Mouse (Mus musculus) kidney, embryonic 15.5 days (tissue): ENCODE results near the gene Spaca4. TPM values are rescaled to one million over a fixed set of nuclear protein-coding genes. Genes with fewer than 3 reads are reported as not detected.

ENCODE experiments used
- ATAC-seq: fragments of 200-750 bp; cut with Nextera tagmentation; replicated peaks from 2 replicates; pipeline ENCODE4 v1.8.0; 2017; ENCODE audit warnings: moderate TSS enrichment; ENCODE audit not compliant: low FRiP score
- H3K27ac ChIP-seq: fragments of 300-500 bp; sonication (generic); 2 replicates; pipeline ENCODE4 v1.5.1; 2015; ENCODE audit warnings: mild to moderate bottlenecking, inconsistent platforms
- H3K27me3 ChIP-seq: fragments of 300-500 bp; sonication (generic); 2 replicates; pipeline ENCODE4 v1.6.1; 2015; ENCODE audit warnings: inconsistent platforms
- H3K36me3 ChIP-seq: fragments of 300-500 bp; sonication (generic); 2 replicates; pipeline ENCODE4 v1.6.1; 2015; ENCODE audit warnings: inconsistent platforms
- H3K4me1 ChIP-seq: fragments of 300-500 bp; sonication (generic); 2 replicates; pipeline ENCODE4 v1.6.1; 2015; ENCODE audit warnings: inconsistent platforms
- H3K4me2 ChIP-seq: fragments of 300-500 bp; sonication (generic); 2 replicates; pipeline ENCODE4 v1.6.1; 2015; ENCODE audit warnings: moderate library complexity, mild to moderate bottlenecking, inconsistent platforms
- H3K4me3 ChIP-seq: fragments of 300-500 bp; sonication (generic); replicated peaks from 2 replicates; pipeline ENCODE4 v1.5.1; 2015; ENCODE audit warnings: mild to moderate bottlenecking, inconsistent platforms
- H3K9ac ChIP-seq: fragments of 300-500 bp; sonication (generic); 2 replicates; pipeline ENCODE4 v1.6.1; 2015; ENCODE audit warnings: mild to moderate bottlenecking, inconsistent platforms
- H3K9me3 ChIP-seq: fragments of 300-500 bp; sonication (generic); replicated peaks from 2 replicates; pipeline ENCODE4 v1.6.1; 2016; ENCODE audit warnings: inconsistent platforms
- WGBS: fragments of 180-500 bp; shearing (Covaris S2); methylation state at CpG from one replicate; pipeline ENCODE4 v1.1.7; 2015; ENCODE audit warnings: mixed read lengths; 5-methylcytosine and 5-hydroxymethylcytosine counted together
- polyA plus RNA-seq: library from polyadenylated mRNA; unstranded; fragments of >200 nt; fragmentation: Nextera tagmentation; extraction: Ambion mirVana; gene quantifications from 2 replicates; pipeline ENCODE4 v1.2.1, GENCODE M21; 2015

Gene Spaca4
- polyA plus RNA-seq, 1 experiment from 2014 or later: not detected

- no peak overlapping the region for H3K4me3 ChIP-seq
- H3K36me3 ChIP-seq: no peaks in the 10 kb centered on the region
- H3K4me1 ChIP-seq: peaks cover 67% of the 10 kb centered on the region
- peaks cover 27% of the 10 kb centered on the region for H3K27me3 ChIP-seq
- H3K4me2 ChIP-seq: peak overlapping the region; percentile 9; the same call in 1 of the 2 replicates
- no peak for ATAC-seq
- H3K9ac ChIP-seq: no peak overlapping the region
- no peak overlapping the region for H3K27ac ChIP-seq
- 91% methylated on average over 17 of the region's 17 CpGs for WGBS
- no peaks in the 10 kb centered on the region for H3K9me3 ChIP-seq
These were observed 22.6 kb downstream of the Spaca4 start for GRCm38 (mm10) chr7:45702809-45703520.

- no peak overlapping the region for H3K9ac ChIP-seq
- H3K36me3 ChIP-seq: no peaks in the 10 kb centered on the region
- no peak for ATAC-seq
- WGBS: 87% methylated on average over 11 of the region's 11 CpGs
- H3K4me1 ChIP-seq: peaks cover 61% of the 10 kb centered on the region
- H3K4me3 ChIP-seq: no peak overlapping the region
- peaks cover 29% of the 10 kb centered on the region for H3K27me3 ChIP-seq
- no peak overlapping the region for H3K27ac ChIP-seq
- no peak overlapping the region for H3K4me2 ChIP-seq
- no peaks in the 10 kb centered on the region for H3K9me3 ChIP-seq
These were observed 23.3 kb downstream of the Spaca4 start for GRCm38 (mm10) chr7:45702316-45702715.

GRCm38 (mm10) chr7:45701607-45702006 lies 24.0 kb downstream of the Spaca4 start:
- H3K4me2 ChIP-seq: peak overlapping the region; percentile 95
- peaks cover 54% of the 10 kb centered on the region for H3K4me1 ChIP-seq
- peak overlapping the region; percentile 50; the same call in 1 of the 2 replicates for H3K4me3 ChIP-seq
- H3K36me3 ChIP-seq: no peaks in the 10 kb centered on the region
- no peaks in the 10 kb centered on the region for H3K9me3 ChIP-seq
- WGBS: 87% methylated on average over 11 of the region's 11 CpGs
- 0 out of 2 replicates have a peak overlapping the region, but pooled peaks have one; percentile 26 for H3K9ac ChIP-seq
- peak overlapping the region; percentile 64; the same call in 1 of the 2 replicates for H3K27ac ChIP-seq
- no peak for ATAC-seq
- H3K27me3 ChIP-seq: peaks cover 29% of the 10 kb centered on the region

- no peaks in the 10 kb centered on the region for H3K9me3 ChIP-seq
- peak overlapping the region; percentile 26; the same call in 1 of the 2 replicates for H3K9ac ChIP-seq
- H3K36me3 ChIP-seq: no peaks in the 10 kb centered on the region
- peak overlapping the region; percentile 95 for H3K4me2 ChIP-seq
- peaks cover 50% of the 10 kb centered on the region for H3K4me1 ChIP-seq
- peak overlapping the region; percentile 50 for H3K4me3 ChIP-seq
- H3K27ac ChIP-seq: peak overlapping the region; percentile 64
- H3K27me3 ChIP-seq: peaks cover 29% of the 10 kb centered on the region
- 25% methylated on average over 11 of the region's 11 CpGs for WGBS
- no peak for ATAC-seq
These were observed 24.5 kb downstream of the Spaca4 start for GRCm38 (mm10) chr7:45701072-45701471.

DNA sequence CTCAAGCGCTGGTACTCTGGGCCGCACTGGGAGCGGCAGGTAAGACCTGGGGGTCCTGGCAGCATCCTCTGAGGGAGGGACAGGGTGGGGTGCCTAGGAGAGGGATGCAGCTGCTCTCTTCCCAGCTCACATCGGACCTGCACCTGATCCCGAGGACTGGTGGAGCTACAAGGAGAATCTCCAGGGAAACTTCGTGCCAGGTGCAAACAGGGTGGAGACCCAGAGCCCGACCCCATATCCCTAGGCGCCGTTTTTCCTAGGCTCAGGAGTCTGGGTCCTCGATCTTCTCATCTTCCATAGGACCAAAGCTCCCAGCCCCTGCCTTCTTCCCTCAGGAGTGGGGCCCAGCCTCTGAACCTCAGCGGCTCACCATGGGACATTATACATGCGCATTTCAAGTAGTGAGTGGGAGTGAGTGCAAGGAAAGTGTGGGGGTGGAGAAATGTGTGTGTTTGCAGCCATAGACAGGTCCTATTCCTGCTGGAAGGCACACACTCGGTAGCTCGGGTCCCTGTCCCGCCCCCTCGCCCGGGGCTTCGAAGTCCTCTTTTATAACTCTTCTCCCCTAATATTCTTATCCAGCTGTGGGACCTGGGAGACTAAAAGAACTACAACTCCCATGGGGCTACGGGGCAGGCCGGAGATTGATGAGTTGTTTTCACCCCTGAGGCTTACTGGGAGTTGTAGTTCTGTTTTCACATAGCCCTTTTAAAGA lies 25.2 kb downstream of the Spaca4 start:
- ATAC-seq: peak; percentile 16; the same call in 1 of the 2 replicates
- Histone ChIP-seq H3K4me3 (peak overlapping the region; percentile 50), H3K36me3 (no peaks in the 10 kb centered on the region), H3K9ac (peak overlapping the region; percentile 47), H3K27me3 (peaks cover 29% of the 10 kb centered on the region), H3K4me1 (peaks cover 44% of the 10 kb centered on the region), H3K9me3 (no peaks in the 10 kb centered on the region), H3K27ac (0 out of 2 replicates have a peak overlapping the region, but pooled peaks have one; percentile 64), H3K4me2 (peak overlapping the region; percentile 95)
- WGBS: under 1% methylated on average over 20 of the region's 20 CpGs

DNA sequence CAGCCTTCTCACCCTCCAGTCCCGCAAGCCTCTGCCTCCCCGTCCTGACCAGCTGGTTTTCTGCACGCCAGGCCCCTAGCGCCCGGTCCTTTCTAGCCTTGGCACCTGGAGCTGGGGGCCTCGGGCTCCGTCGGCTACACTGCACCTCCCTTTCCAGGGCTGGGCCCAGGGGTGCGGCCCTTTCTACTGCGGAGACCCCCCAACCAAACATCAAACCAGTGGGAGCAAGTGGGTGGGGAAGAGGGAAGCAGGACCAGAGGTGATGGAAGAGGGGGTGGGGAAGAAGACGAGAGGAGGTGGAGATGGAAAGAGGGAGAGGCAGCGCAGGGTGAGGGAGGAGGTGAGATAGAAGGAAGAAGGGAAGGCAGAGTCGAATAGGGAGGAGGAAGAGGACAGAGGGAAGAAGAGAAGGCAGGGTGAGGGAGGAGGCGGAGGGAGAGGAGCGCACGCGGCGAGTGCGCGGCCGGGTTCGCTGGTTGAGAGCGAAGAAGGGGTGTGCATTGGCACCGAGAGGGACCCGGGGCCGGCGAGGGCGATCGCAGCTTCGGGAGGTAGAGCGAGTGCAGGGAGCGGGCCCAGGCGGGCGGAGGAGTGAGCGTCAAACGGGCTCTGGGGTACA lies 26.0 kb downstream of the Spaca4 start, which contains the start of gene Car11:
Gene Car11 (plus strand): TSS at position 321 of the 619 bp plus-strand sequence.
- Histone ChIP-seq H3K4me2 (peak within 1 kb of the TSS; percentile 95), H3K4me1 (peaks cover 40% of the 10 kb centered on the region), H3K9me3 (no peaks in the 10 kb centered on the region), H3K9ac (peak within 1 kb of the TSS; percentile 47), H3K36me3 (no peaks in the 10 kb centered on the region), H3K27ac (no peak within 1 kb of the TSS), H3K4me3 (peak within 1 kb of the TSS; percentile 50), H3K27me3 (peaks cover 29% of the 10 kb centered on the region)
- ATAC-seq: no peak
- 2% methylated on average over 36 of the region's 36 CpGs for WGBS

- Histone ChIP-seq H3K4me3 (no peak overlapping the region), H3K9ac (no peak overlapping the region), H3K27me3 (peaks cover 29% of the 10 kb centered on the region), H3K4me2 (no peak overlapping the region), H3K27ac (no peak overlapping the region), H3K9me3 (no peaks in the 10 kb centered on the region), H3K4me1 (peaks cover 25% of the 10 kb centered on the region), H3K36me3 (no peaks in the 10 kb centered on the region)
- 84% methylated on average over 5 of the region's 7 CpGs for WGBS
- ATAC-seq: no peak
These were observed 27.7 kb downstream of the Spaca4 start for GRCm38 (mm10) chr7:45697894-45698293.

GRCm38 (mm10) chr7:45695098-45695497 lies 30.5 kb downstream of the Spaca4 start:
- Histone ChIP-seq H3K9ac (no peak overlapping the region), H3K27me3 (peaks cover 23% of the 10 kb centered on the region), H3K9me3 (no peaks in the 10 kb centered on the region), H3K27ac (no peak overlapping the region), H3K4me1 (peaks cover 13% of the 10 kb centered on the region), H3K36me3 (no peaks in the 10 kb centered on the region), H3K4me3 (no peak overlapping the region), H3K4me2 (no peak overlapping the region)
- WGBS: 14% methylated on average over 6 of the region's 6 CpGs
- ATAC-seq: no peak

- peaks cover 13% of the 10 kb centered on the region for H3K27me3 ChIP-seq
- H3K9ac ChIP-seq: no peak within 1 kb of the TSS
- no peak within 1 kb of the TSS for H3K4me3 ChIP-seq
- 93% methylated on average over 50 of the region's 50 CpGs for WGBS
- no peak within 1 kb of the TSS for H3K4me2 ChIP-seq
- H3K36me3 ChIP-seq: no peaks in the 10 kb centered on the region
- peaks cover 14% of the 10 kb centered on the region for H3K4me1 ChIP-seq
- ATAC-seq: no peak; the same call in 1 of the 2 replicates
- no peaks in the 10 kb centered on the region for H3K9me3 ChIP-seq
- no peak within 1 kb of the TSS for H3K27ac ChIP-seq
These were observed 31.6 kb downstream of the Spaca4 start, which contains the start of gene Sec1 for GRCm38 (mm10) chr7:45693921-45694591. Gene Sec1, minus strand, starts transcription at chr7:45694402.

DNA sequence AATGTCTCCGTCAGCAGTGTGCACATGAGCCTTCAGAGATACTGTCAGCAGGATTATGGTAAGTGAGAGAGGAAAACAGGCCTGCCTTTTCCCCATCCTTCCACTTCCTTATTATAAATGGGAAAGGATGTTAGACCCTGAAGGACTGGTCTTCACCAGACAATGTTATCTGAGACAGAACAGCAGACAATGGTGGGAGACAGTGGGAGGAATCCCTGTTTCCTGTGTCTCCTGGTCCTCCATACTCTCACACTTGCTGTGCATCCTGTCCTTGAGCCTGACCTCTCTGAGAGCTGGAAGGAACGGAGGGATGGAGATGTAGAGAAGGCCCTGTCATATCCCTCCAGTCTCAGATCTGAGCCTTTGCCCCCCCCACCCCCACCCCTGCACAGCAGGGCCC lies 33.2 kb downstream of the Spaca4 start:
- ATAC-seq: no peak
- WGBS: 75% methylated on average over 2 of the region's 2 CpGs
- H3K36me3 ChIP-seq: no peaks in the 10 kb centered on the region

DNA sequence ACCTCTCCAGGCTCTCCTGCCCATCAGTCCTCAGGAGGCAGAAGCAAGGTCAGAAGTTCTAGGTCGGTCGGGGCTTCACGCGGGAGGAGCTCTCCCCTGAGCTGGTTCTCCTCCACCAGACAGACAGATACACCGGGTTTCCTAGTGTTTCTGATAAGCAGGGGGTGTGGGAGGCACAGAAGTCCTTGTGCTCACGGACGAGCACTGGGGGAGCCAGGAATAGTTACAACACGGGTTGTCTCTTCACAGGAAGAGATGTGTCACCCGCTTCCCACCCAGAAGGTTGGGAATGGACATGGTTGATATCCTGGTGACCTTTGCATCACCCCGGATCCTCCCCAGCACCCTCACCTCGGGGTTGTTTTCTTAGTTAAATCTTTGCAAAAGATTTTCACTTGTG lies 35.8 kb downstream of the Spaca4 start:
- 32% methylated on average over 11 of the region's 11 CpGs for WGBS

More for the DNA sequence above, 33.2 kb downstream of the Spaca4 start:
- Histone ChIP-seq H3K9ac (no peak overlapping the region), H3K4me1 (peaks cover 20% of the 10 kb centered on the region), H3K4me2 (no peak overlapping the region), H3K9me3 (no peaks in the 10 kb centered on the region), H3K4me3 (no peak overlapping the region), H3K27me3 (no peaks in the 10 kb centered on the region), H3K27ac (no peak overlapping the region)

More for the DNA sequence above, 35.8 kb downstream of the Spaca4 start:
- H3K27me3 ChIP-seq: 0 out of 2 replicates have a peak, but pooled peaks cover 3% of the 10 kb centered on the region
- no peaks in the 10 kb centered on the region for H3K9me3 ChIP-seq
- H3K9ac ChIP-seq: no peak overlapping the region
- no peak for ATAC-seq
- H3K27ac ChIP-seq: no peak overlapping the region
- H3K4me3 ChIP-seq: no peak overlapping the region
- no peak overlapping the region for H3K4me2 ChIP-seq
- H3K36me3 ChIP-seq: no peaks in the 10 kb centered on the region
- H3K4me1 ChIP-seq: peaks cover 35% of the 10 kb centered on the region
